Mouse (Mus musculus) olfactory bulb, adult 2 months (tissue): ENCODE measurements around the gene Tulp1. TPM values are rescaled to one million over a fixed set of nuclear protein-coding genes. Genes with fewer than 3 reads are reported as not detected.
"Not testable (repeated sequence)": the region's sequence is repeated elsewhere in the genome, so short reads cannot be mapped to it uniquely, and the experiment has no call there.

Experiments used
- H3K27ac ChIP-seq: fragments of 200-500 bp; 2 replicates; pipeline ENCODE4 v1.5.1; 2012; ENCODE audit warnings: low read depth, low read length; ENCODE audit not compliant: insufficient read depth
- H3K4me1 ChIP-seq: fragments of 200-500 bp; 2 replicates; pipeline ENCODE4 v1.6.1; 2012; ENCODE audit warnings: low read length; ENCODE audit not compliant: control insufficient read depth, insufficient read depth
- H3K4me3 ChIP-seq: fragments of 200-500 bp; 2 replicates; pipeline ENCODE4 v1.5.1; 2012; ENCODE audit warnings: mild to moderate bottlenecking, low read depth, low read length, moderate library complexity; ENCODE audit not compliant: insufficient read depth
- CTCF ChIP-seq: fragments of 200-500 bp; IDR thresholded peaks from 2 replicates; pipeline ENCODE4 v1.5.1; 2012; ENCODE audit warnings: low read depth, mild to moderate bottlenecking, low read length, moderate library complexity; ENCODE audit not compliant: insufficient read depth
- POLR2A ChIP-seq: fragments of 200-500 bp; IDR thresholded peaks from 2 replicates; pipeline ENCODE4 v1.6.1; 2012; ENCODE audit warnings: mild to moderate bottlenecking, low read depth, low read length, moderate library complexity; ENCODE audit not compliant: insufficient read depth
- WGBS: fragments of 180-500 bp; shearing (Covaris S2); methylation state at CpG from one replicate; pipeline ENCODE4 v1.1.7; 2018; 5-methylcytosine and 5-hydroxymethylcytosine counted together
- polyA plus RNA-seq: library from polyadenylated mRNA; stranded (reverse); fragments of >200 nt; gene quantifications from 2 replicates; pipeline ENCODE4 v1.2.4, GENCODE M21; 2012; ENCODE audit warnings: low replicate concordance; ENCODE audit not compliant: missing spikeins, insufficient read depth, insufficient read length

Tulp1 gene
- not detected in 2 replicates for polyA plus RNA-seq

DNA sequence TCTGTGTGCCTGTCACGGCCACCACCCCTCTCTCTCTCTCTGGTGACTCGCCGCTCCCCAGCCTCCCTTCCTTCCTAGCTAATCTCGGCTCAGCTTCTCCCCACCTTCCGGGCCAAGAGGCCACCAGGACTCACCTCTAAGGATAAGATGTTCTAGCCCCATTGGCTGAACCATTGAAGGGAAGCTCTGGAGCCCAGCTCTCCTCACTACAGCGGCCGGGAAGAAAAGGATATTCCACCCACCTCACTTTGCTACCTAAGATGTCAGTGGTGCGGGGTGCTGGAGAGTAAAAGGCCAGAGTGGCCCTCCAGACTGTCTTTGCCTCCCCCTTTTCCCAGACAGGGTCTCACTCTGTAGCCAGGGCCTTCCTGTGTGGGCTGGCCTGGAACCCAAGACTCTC lies at the start of gene Tulp1:
TSS of gene Tulp1 (minus strand) at position 101 of the 400 bp plus-strand sequence.
- 65% methylated on average over 8 of the region's 8 CpGs for WGBS
- peaks cover 6% of the 10 kb centered on the region for H3K4me1 ChIP-seq
- H3K4me3 ChIP-seq = no peak within 1 kb of the TSS
- no peak within 1 kb of the TSS for H3K27ac ChIP-seq
- TF ChIP-seq POLR2A (no peak), CTCF (no peak)

DNA sequence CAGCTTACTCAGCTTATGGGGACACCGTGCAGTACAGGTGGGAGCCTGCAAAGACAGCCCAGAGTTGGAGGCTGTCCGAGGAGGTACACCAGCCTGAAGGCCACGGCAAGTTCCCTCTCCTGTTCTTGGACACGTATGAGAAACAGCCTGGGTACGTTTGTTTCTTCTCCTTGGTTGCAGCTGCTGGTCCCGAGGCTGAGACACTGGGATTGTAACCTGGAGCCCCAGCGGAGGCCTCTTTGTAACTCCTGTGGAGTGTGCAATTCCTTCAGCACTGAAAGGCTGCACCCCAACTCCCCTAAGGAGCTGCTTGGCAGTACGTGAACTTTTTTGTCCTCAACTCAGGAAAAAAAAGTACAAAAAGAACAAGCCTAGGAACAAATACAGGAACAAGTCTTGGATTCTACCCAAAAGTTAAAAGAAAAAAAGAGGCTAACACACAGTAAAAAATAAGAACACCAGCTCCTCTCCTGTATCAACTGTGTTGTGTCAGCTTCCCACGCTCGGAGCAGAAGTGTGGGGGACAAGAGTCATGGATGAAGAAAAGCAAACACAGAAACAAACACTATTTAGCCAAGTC lies 46.4 kb upstream of the Tulp1 start:
- no peak for TF ChIP-seq POLR2A
- Histone ChIP-seq H3K27ac (peak overlapping the region; percentile 33; the same call in 1 of the 2 replicates), H3K4me3 (no peak overlapping the region), H3K4me1 (peaks cover 14% of the 10 kb centered on the region)
- 60% methylated on average over 10 of the region's 10 CpGs for WGBS

DNA sequence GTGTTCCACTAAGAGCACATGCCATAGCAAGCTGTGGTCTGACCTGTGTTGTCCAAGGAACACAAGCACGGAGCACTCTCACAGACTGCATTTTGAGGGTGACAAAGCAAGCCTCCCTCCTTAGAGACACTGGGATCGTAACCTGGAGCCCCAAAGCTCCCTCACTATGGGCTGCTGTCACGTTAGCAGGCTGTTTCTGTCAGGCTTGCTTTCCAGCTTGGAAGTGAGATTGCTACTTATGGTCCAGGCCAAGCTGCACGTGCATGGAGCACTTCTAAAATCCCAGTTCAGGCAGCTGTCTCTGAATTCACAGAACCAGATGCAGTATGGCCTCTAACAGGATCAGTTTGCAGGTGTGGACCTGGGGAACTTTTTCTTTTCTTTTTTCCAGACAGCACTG lies 45.7 kb upstream of the Tulp1 start:
- 81% methylated on average over 4 of the region's 4 CpGs for WGBS

DNA sequence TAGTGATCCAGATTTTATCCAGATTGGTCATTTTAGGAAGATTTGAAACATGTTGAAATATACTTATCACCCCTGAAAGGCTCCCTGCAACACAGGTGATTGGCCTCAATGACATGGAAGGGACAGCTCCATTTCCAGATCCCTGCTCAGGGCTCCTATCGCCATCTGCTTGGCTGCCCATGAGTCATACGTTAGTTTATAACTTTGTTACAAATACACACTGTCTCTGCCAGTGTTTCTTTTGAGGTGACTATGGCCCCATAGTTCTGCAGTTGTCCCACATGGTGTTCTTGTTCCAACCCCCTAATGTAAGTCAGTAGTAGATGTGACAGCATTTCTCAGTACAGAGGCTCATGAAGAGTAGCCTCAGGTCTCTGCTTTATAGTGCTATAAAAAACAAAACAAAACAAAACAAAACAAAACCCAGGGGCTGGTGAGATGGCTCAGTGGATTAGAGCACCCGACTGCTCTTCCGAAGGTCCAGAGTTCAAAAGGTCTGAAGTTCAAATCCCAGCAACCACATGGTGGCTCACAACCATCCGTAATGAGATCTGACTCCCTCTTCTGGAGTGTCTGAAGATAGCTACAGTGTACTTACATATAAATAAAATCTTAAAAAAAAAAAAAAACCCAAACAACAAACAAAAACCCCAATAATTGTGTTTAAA lies 43.4 kb upstream of the Tulp1 start:
- H3K27ac ChIP-seq = no peak overlapping the region
- no peak for TF ChIP-seq CTCF
- TF ChIP-seq POLR2A = no peak
- no peak overlapping the region for H3K4me3 ChIP-seq
- 72% methylated on average over 5 of the region's 5 CpGs for WGBS
- peaks cover 14% of the 10 kb centered on the region for H3K4me1 ChIP-seq

More for the DNA sequence above, 45.7 kb upstream of the Tulp1 start:
- H3K4me1 ChIP-seq = peaks cover 14% of the 10 kb centered on the region
- no peak overlapping the region for H3K4me3 ChIP-seq
- peak overlapping the region; percentile 29; the same call in 1 of the 2 replicates for H3K27ac ChIP-seq
- no peak for TF ChIP-seq CTCF
- no peak for TF ChIP-seq POLR2A

DNA sequence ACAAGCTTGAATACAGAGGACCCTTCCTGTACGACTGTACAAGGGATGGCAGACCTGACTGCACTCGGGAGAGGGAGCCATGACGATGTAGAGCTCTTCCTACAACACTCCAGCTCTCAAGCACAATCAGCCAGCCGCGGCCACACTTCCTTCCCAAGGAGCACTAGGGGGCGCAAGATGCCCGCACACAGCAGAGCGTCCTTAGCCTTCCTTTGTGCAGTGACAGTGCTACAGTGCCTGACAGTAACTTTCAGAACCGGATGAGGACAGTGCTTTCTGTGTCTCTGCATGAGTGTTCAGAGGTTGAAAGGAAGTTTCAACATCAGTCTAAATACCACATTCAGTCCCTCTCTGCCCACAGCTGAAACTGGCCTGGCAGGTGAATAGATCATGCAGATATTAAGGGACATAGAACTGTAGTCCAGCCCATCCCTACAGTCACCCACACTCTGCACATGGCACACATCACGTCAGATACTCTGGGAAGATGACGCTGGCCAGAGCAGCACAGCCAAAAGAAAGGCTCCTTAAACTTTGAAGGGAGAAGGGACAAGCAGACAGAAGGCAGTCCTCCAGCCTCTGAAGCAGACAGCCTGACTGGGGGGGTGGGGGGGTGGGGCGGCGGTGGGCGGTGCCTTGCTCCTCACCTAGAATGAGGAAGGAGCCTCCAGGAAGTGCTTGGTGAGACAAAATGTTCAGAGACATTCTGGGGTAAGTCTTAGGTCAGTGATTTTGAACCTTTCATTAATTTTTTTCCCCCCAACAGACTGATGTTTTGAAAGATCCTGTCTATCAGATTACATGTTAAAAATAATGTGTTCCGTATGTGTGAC lies 42.6 kb upstream of the Tulp1 start:
- Histone ChIP-seq H3K27ac (no peak overlapping the region), H3K4me1 (peaks cover 14% of the 10 kb centered on the region), H3K4me3 (no peak overlapping the region)
- peak; percentile 87 for TF ChIP-seq CTCF
- TF ChIP-seq POLR2A = no peak
- WGBS = 31% methylated on average over 15 of the region's 15 CpGs

DNA sequence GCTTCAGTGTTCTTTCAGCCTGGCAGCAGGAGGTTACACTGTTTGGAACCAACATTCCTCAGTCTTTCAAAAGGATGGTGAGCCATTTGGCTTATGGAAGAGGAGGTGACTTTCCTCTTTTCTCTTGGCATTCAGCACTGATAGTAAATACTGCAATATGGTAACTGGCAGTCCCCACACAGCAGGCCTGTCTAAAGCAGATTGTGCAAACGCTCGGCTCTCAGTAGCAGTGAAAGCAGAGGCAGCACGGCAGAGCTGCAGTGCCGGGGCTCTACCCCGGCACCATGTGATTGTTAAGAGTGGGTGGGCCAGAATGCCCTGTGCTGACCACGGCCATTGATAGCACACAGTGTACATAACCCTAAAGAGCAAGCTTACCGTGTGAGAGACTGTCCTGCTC lies 41.4 kb upstream of the Tulp1 start:
- H3K27ac ChIP-seq = no peak overlapping the region
- peaks cover 14% of the 10 kb centered on the region for H3K4me1 ChIP-seq
- no peak overlapping the region for H3K4me3 ChIP-seq
- TF ChIP-seq CTCF = no peak
- TF ChIP-seq POLR2A = no peak
- WGBS = 79% methylated on average over 7 of the region's 7 CpGs

DNA sequence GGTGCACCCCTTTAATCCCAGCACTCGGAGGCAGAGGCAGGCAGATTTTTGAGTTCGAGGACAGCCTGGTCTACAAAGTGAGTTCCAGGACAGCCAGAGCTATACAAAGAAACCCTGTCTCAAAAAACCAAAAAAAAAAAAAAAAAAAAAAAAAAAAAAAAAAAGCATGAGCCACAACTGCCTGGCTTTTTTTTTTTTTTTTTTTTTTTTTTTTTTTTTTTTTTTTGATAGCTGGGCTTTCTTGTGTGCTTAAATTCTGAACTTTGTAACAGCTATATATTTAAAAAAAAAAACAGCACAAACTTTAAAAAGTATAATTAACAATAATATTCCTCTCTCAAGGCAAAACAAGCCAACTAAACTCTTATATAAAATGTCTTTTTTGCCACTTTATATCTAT lies 39.7 kb upstream of the Tulp1 start:
- H3K27ac ChIP-seq, H3K4me3 ChIP-seq, H3K4me1 ChIP-seq: not testable (repeated sequence)
- WGBS = 98% methylated on average over 2 of the region's 2 CpGs

DNA sequence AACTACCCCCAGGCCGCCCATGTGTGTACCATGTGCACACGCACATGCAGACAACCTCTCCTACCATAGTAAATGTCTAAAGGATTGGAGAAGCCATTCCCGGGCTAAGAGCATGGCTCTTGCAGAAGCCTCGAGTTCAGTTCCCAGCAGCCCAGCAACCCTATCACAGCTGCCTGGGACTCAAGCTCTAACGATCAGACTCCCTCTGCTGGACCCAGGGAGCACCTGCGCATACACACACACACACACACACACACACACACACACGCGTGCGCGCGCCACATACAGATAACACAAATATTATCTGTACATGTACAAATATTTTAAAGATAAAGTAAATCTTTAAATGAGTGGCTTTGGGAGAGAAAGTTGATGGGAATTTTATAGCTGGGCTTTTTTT lies 39.3 kb upstream of the Tulp1 start:
- 95% methylated on average over 11 of the region's 11 CpGs for WGBS
- Histone ChIP-seq H3K4me3 (no peak overlapping the region), H3K4me1 (no peaks in the 10 kb centered on the region), H3K27ac (no peak overlapping the region)
- TF ChIP-seq CTCF (no peak), POLR2A (no peak)

DNA sequence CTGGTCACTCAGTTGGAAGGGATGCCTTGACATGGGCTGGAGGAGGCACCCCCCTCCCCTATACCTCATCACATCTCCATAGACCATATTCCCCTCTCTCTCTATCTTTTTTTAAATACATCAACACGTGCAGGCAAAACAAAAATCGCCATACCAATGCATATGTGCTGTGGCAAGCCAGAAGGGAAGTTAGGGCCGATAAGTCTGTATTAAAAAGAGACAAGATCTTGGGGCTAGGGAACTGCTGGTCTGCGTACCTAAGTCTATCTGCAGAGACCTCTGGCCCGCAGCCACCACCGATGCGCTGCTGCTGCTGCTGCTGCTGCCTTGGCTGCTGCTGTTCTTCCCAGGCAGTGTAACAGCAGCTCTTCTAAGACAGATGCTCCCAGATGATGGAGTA lies 30.0 kb upstream of the Tulp1 start:
- Histone ChIP-seq H3K27ac (no peak overlapping the region), H3K4me1 (peaks cover 5% of the 10 kb centered on the region), H3K4me3 (no peak overlapping the region)
- TF ChIP-seq CTCF (no peak), POLR2A (no peak)
- 85% methylated on average over 7 of the region's 7 CpGs for WGBS
